Mouse (Mus musculus) brain, embryonic 14.5 days (tissue): ENCODE measurements around the gene Lmntd1. TPM values are rescaled to one million over a fixed set of nuclear protein-coding genes. Genes with fewer than 3 reads are reported as not detected.

Experiments
- DNase-seq: peaks from one replicate; pipeline ENCODE4 v3.0.0-alpha.2; 2011; ENCODE audit warnings: low read depth
- CTCF ChIP-seq: fragments of 200-500 bp; IDR thresholded peaks from 2 replicates; pipeline ENCODE4 v1.5.1; 2012; ENCODE audit warnings: inconsistent platforms, mild to moderate bottlenecking, moderate library complexity, borderline replicate concordance; ENCODE audit not compliant: insufficient read depth, insufficient read length; ENCODE audit errors: extremely low read depth
- POLR2A ChIP-seq: fragments of 200-500 bp; IDR thresholded peaks from 2 replicates; pipeline ENCODE4 v1.6.1; 2012; ENCODE audit warnings: mild to moderate bottlenecking, inconsistent platforms, borderline replicate concordance; ENCODE audit not compliant: poor library complexity, insufficient read depth, insufficient read length, severe bottlenecking; ENCODE audit errors: extremely low read depth
- polyA plus RNA-seq: library from polyadenylated mRNA; depleted of rRNA; stranded (reverse); fragments of >200 nt; gene quantifications from 2 replicates; pipeline ENCODE4 v1.2.3, GENCODE M21; 2012; rRNA removed

Gene Lmntd1
- polyA plus RNA-seq: 0.81 and 1.3 TPM in 2 replicates

DNA sequence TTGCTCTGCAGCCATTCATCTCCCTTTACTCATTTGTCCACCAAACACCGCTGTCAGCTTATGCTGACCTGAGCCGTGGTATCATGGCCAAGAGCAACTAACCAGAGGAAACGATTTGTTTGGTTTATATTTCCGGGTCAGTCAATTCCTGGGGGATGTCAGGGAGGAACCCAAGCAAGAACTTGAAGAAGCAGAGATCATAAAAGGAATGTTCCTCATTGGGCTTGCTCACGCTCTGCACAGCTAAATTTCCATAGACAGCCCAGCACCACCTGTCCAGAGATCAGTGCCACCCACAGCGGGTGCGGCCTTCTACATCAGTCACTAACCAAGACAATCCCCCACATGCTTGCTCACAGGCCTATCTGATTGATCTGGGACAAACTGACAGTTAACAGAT lies at the start of gene Lmntd1:
Lmntd1 (minus strand) TSS at position 101 of the 400 bp plus-strand sequence.
- DNase-seq: no peak
- no peak for TF ChIP-seq POLR2A
- no peak for TF ChIP-seq CTCF

- TF ChIP-seq POLR2A (no peak), CTCF (no peak)
- DNase-seq: no peak
Observed at GRCm38 (mm10) chr6:145660943-145661342, 46.8 kb upstream of the Lmntd1 start.

DNA sequence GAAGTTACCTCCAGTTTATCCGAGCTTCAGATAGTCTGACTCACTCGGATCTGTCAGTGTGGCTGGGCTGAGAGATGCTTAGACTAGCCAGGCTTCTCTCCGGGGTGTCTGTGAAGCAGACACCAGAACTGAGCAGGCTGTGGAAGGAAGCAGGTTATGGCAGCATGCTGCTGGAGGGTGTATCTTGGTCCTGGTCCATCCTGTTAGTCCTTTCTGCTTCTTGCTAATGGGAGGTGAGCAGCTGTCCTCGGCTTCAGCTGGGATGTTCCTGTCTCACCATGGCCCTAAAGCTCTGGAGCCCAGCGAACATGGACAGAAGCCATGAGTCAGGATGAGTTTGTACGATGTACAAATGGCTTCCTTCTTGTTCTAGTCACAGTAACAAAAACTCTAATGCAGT lies 45.0 kb upstream of the Lmntd1 start:
- no peak for TF ChIP-seq POLR2A

DNA sequence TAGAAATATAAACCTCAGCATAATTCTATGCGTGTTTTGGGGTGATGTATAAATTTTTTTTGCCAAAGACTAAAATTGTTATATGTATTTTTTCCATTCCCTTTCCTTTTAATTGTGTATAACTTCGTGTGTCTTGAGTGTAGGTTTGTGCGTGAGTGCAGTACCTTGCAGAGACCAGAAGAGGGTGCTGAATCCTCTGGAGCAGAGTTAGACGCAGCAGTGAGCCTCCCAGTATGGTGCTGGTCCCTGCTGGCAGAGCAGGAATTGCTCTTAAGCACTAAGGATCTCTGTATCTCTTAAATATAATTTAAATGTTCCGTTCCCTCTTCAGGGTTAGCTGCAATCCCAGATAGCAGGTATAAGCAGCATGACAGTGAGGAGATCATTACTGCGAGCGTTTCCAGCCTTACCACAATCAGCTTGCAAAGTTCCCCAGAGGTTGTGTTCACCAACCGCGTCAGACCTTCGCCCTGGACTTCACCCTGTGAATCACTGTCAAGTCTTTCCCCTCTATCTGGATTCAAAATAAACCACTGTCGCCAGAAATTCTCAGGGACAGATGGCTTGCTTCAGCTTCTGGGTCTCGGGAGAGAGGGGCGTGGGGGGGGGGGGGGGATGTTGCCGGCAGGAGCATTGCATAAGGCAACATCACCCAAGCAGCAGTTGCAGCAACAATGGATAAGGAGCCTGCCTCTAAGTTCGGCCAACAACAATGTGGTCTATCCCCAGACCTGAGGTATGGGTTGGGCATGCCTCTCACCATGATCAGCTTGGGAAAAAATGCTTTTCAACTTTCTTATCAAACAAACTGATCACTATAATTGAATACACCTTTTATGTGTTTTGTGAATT lies 42.8 kb upstream of the Lmntd1 start:
- TF ChIP-seq CTCF: peak; percentile 40; the same call in 1 of the 2 replicates
- TF ChIP-seq POLR2A: no peak

More for the DNA sequence above, 45.0 kb upstream of the Lmntd1 start:
- DNase-seq: no peak

DNA sequence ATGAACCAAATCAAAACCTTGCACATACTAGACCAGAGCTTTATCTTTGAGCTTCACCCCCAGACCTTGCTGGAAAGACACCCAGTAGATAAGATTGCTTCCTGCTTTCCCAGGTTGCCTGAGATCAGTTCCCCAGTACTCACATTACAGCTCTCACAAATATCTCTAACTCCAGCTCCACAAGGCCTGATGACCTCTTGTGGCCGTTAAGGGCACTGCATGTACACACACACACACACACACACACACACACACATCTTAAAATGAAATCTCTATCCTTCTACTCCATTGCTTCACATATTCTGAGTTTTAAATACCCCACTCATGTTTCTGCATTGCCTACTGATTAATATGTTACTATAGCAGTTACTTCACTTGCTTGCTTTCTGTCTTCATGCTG lies 41.6 kb upstream of the Lmntd1 start:
- TF ChIP-seq POLR2A (no peak), CTCF (peak; percentile 28; the same call in 1 of the 2 replicates)
- DNase-seq: no peak

More for the DNA sequence above, 42.8 kb upstream of the Lmntd1 start:
- DNase-seq: peak; percentile 24

DNA sequence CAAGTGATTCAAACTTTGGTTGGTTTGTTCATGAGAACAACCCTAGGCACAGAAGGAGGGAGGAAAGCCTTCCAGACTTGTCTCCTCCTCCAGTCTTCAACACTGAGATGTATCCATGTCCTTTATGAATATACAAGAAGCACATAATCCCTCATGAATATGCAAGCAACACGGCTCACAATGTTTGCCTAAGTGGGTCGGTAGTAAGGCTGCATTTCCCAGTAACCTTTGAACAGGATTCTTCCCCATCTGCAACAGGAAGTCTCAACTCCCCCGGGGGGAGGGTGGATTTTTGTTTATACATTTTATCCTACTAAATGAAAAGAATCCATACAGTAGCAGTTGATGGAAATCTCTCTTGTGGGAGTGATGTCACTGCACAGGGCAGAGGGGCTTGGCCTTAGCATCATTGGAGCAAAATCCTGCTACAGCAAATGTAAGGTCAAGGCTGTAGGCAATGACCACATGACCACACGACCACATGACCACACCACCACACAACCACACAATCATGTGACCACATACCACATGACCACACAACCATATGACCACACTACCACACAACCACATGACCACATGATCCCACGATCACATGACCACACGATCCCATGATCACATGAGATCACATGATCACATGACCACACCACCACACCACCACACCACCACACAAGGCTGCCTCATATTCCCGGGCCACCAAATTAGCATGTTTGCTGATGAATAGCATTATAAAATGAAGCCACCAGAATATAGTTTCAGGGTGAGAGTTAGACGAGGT lies 40.1 kb upstream of the Lmntd1 start:
- TF ChIP-seq POLR2A (no peak), CTCF (no peak)
- DNase-seq: peak; percentile 70

- DNase-seq: no peak
- no peak for TF ChIP-seq CTCF
- TF ChIP-seq POLR2A: no peak
Observed at GRCm38 (mm10) chr6:145653626-145654025, 39.5 kb upstream of the Lmntd1 start.

DNA sequence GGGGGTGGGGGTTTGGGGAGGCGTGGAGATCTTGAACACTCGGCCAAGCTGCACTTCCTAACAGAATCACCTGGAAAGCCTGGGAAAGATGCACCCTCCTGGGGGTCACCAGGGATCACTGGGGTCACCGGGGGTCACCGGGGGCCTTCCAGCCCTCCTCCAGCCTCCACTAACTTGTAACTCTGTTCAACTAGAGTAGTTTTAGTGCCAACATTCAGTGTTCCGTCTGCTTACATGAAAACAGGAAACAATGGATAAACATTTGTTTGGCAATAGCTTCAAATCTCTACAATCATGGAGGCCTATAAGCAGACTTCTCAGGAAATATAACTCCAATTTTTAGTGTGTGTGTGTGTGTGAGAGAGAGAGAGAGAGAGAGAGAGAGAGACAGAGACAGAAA lies 38.9 kb upstream of the Lmntd1 start:
- no peak for DNase-seq
- TF ChIP-seq CTCF: no peak
- no peak for TF ChIP-seq POLR2A

DNA sequence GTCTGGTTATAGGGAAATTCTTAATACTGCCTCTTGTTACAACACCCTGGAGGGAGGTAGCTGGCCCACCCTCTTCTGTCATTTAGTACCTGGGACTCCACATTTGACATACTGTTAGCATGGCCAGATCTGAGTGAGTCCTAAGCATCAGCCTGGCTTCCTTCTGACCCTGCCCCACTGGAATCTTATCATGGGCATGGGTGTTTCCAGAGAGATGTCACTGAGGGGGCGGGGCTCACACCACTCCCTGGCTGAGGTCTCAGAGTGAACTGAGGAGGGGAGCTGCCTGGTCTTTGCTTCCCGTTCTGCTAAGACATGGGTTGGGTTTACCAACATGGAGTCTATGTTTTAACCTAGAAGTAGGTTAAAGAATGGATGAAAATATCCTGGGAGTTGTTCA lies 37.9 kb upstream of the Lmntd1 start:
- TF ChIP-seq CTCF: no peak
- no peak for TF ChIP-seq POLR2A
- DNase-seq: no peak

DNA sequence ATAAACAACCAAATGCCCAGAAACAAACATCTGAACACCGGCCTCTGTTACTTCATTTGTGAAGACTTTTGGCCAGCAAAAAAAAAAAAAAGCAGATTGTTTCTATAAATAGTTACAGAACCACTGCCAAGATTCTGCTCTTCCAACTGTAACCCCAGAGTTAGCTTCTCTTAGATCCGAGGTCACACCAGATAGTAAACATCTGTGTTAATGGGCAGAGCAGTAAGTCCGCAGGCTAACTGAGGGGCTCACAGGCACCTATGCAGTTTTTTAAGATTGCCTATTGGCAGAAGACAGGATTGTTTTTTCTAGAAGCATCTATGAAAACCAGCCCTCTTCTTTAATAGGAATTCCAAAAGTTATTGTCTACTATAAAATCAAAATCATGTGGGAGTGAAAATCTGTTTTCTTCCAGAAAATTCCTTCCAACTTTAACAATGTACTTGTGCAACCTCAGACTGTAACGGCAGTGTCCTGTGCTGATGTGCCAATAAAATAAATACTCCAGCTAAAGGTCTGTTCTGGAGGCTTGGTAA lies 26.9 kb upstream of the Lmntd1 start:
- no peak for TF ChIP-seq POLR2A
- no peak for TF ChIP-seq CTCF
- DNase-seq: no peak

GRCm38 (mm10) chr6:145638248-145638647 lies 24.1 kb upstream of the Lmntd1 start:
- no peak for TF ChIP-seq CTCF
- no peak for TF ChIP-seq POLR2A
- DNase-seq: no peak
